Mouse (Mus musculus) MEL (cell line): ENCODE measurements at regions not wholly inside any gene's neighbourhood (a gene's known extent, or its start where the extent isn't known, plus 50 kb on each side); places are given as distances from the start of the nearest gene placed in this dataset.

Source experiments
- CTCF ChIP-seq, 3 experiments: IDR thresholded peaks in 2 of 3; conservative IDR thresholded peaks in 1 of 3; 2 replicates each; pipeline ENCODE4 v1.5.1; 2011 to 2012; ENCODE audit warnings: low read length in 3 of 3, low read depth in 2 of 3, mild to moderate bottlenecking in 2 of 3, improper control_type of control experiment in 1 of 3, inconsistent platforms in 1 of 3, mixed read lengths in 1 of 3, moderate library complexity in 1 of 3; ENCODE audit not compliant: control insufficient read depth in 1 of 3, insufficient read depth in 1 of 3, poor library complexity in 1 of 3, severe bottlenecking in 1 of 3
- EP300 ChIP-seq, 2 experiments: IDR thresholded peaks; 2 replicates each; pipeline ENCODE4 v1.6.1; 2011; ENCODE audit warnings: improper control_type of control experiment in 2 of 2, low read length in 2 of 2, low read depth in 1 of 2, mild to moderate bottlenecking in 1 of 2
- GATA1 ChIP-seq: IDR thresholded peaks from 2 replicates; pipeline ENCODE4 v1.6.1; 2011; ENCODE audit warnings: low read depth, low read length, improper control_type of control experiment
- HCFC1 ChIP-seq: IDR thresholded peaks from 2 replicates; pipeline ENCODE4 v1.6.1; 2012; ENCODE audit warnings: low read depth, mild to moderate bottlenecking, inconsistent platforms, low read length, improper control_type of control experiment, moderate library complexity
- KAT2A ChIP-seq: conservative IDR thresholded peaks from 2 replicates; pipeline ENCODE4 v1.6.1; 2012; ENCODE audit warnings: low read depth, low read length, improper control_type of control experiment, inconsistent platforms
- NRF1 ChIP-seq: IDR thresholded peaks from 2 replicates; pipeline ENCODE4 v1.6.1; 2014; ENCODE audit warnings: low read depth, mild to moderate bottlenecking, inconsistent platforms, low read length, improper control_type of control experiment, moderate library complexity; ENCODE audit not compliant: poor library complexity, insufficient read depth, severe bottlenecking
- TAL1 ChIP-seq: IDR thresholded peaks from 2 replicates; pipeline ENCODE4 v1.6.1; 2012; ENCODE audit warnings: mild to moderate bottlenecking, inconsistent platforms, low read length, moderate library complexity, mixed read lengths
- ZNF384 ChIP-seq: IDR thresholded peaks from 2 replicates; pipeline ENCODE4 v1.6.1; 2012; ENCODE audit warnings: low read depth, mild to moderate bottlenecking, inconsistent platforms, low read length, improper control_type of control experiment

GRCm38 (mm10) chr8:26384994-26385345, 265.6 kb downstream of the Gm45692 start:
- TF ChIP-seq TAL1 = no peak
- TF ChIP-seq HCFC1 = no peak
- no peak for TF ChIP-seq CTCF (IDR thresholded peaks at IDR 0.05 in 2 of 3, conservative IDR thresholded peaks at IDR 0.05 in 1 of 3; ENCODE audit: control insufficient read depth in 1 of 3, insufficient read depth in 1 of 3, low read depth in 2 of 3, low read length in 3 of 3, poor library complexity in 1 of 3, severe bottlenecking in 1 of 3)
- no peak for TF ChIP-seq NRF1
- TF ChIP-seq ZNF384 = no peak
- no peak for TF ChIP-seq EP300 (IDR thresholded peaks at IDR 0.05; ENCODE audit: low read depth in 1 of 2, low read length in 2 of 2)
- TF ChIP-seq GATA1 = no peak
- no peak for TF ChIP-seq KAT2A
